Mouse (Mus musculus) frontal cortex, postnatal 10 days (tissue): ENCODE measurements around the gene Hist1h4f.
A peak's percentile ranks its signal among the peaks of the same experiment; 100 is the strongest.
"Not testable (repeated sequence)": the region's sequence is repeated elsewhere in the genome, so short reads cannot be mapped to it uniquely, and the experiment has no call there.

Experiments
- DNase-seq, 2 experiments: peaks; one replicate each; pipeline ENCODE4 v3.0.0; 2022; ENCODE audit warnings: low spot score in 2 of 2, mixed read lengths in 1 of 2

The Hist1h4f gene

DNA sequence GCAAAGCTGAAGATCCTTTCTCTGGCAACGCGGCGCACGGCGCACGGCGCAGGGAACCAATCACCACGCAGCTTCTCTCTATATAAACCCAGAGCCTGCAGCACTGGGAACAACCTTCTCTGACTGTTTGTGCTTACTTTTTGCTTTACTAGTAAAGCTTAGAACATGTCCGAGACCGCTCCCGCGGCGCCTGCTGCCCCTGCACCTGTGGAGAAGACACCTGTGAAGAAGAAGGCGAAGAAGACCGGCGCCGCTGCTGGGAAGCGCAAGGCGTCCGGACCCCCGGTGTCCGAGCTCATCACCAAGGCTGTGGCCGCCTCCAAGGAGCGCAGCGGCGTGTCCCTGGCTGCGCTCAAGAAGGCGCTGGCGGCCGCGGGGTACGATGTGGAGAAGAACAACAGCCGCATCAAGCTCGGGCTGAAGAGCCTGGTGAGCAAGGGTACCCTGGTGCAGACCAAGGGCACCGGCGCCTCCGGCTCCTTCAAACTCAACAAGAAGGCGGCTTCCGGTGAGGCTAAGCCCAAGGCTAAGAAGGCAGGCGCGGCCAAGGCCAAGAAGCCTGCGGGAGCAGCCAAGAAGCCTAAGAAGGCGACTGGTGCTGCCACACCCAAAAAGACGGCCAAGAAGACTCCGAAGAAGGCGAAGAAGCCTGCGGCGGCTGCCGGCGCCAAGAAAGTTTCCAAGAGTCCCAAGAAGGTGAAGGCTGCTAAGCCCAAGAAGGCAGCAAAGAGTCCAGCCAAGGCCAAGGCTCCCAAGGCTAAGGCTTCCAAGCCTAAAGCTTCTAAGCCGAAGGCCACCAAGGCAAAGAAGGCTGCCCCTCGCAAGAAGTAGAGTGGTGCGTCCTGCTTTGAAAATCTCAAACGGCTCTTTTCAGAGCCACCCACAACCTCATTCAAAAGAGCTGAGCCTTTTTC, 3.7 kb upstream of the Hist1h4f start:
- DNase-seq = peak; percentile 62 to 77

GRCm38 (mm10) chr13:23554393-23554792, 2.9 kb upstream of the Hist1h4f start:
- no peak for DNase-seq

- no peak for DNase-seq
These were observed 1.5 kb upstream of the Hist1h4f start, which contains the start of gene Hist1h1d for GRCm38 (mm10) chr13:23552962-23553361. TSS of gene Hist1h1d (plus strand) at chr13:23553262.

GRCm38 (mm10) chr13:23551931-23552914, 775 bp upstream of the Hist1h4f start:
- DNase-seq = no peak

- DNase-seq = no peak
These were observed 695 bp downstream of the Hist1h4f start for GRCm38 (mm10) chr13:23550761-23551145.

GRCm38 (mm10) chr13:23546694-23547093, 4.8 kb downstream of the Hist1h4f start:
- no peak for DNase-seq

- DNase-seq = not testable (repeated sequence)
These were observed 6.7 kb downstream of the Hist1h4f start for GRCm38 (mm10) chr13:23544787-23545120.

DNA sequence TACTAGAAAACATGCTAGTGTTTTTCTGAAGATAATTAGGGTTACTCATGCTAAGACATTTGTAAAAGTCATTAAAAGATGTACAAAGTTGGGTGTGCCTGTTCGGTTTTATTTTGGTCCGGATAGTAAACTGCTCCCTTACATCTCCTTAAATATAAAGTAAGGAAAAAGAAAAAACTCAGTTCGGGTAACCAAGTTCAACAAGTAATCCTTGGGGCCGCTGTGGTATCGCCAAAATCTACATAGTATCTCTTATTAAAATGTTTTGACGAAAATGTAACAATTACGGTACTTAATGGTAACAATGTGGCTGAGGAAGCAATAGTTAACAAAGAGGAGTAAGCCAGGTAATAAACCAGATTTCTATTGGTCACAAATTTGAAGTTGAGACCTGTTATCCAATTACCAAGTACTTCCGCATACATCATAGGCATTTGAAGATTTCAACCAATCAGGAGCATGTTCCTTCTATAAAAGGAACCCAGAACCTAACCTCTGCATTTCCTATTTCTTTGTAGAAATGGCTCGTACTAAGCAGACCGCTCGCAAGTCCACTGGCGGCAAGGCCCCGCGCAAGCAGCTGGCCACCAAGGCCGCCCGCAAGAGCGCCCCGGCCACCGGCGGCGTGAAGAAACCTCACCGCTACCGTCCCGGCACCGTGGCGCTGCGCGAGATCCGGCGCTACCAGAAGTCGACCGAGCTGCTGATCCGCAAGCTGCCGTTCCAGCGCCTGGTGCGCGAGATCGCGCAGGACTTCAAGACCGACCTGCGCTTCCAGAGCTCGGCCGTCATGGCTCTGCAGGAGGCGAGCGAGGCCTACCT, 7.3 kb downstream of the Hist1h4f start, which contains the start of gene Hist1h3f:
Gene Hist1h3f (plus strand): TSS at position 88 of the 822 bp plus-strand sequence.
- peak; percentile 57 to 66 for DNase-seq

GRCm38 (mm10) chr13:23542999-23543607, 8.3 kb downstream of the Hist1h4f start, which contains the start of gene Hist1h2bh:
TSS of gene Hist1h2bh (minus strand) at chr13:23543392.
- peak; percentile 50 to 63 for DNase-seq

- DNase-seq = not testable (repeated sequence)
These were observed 9.0 kb downstream of the Hist1h4f start for GRCm38 (mm10) chr13:23542225-23542980.

DNA sequence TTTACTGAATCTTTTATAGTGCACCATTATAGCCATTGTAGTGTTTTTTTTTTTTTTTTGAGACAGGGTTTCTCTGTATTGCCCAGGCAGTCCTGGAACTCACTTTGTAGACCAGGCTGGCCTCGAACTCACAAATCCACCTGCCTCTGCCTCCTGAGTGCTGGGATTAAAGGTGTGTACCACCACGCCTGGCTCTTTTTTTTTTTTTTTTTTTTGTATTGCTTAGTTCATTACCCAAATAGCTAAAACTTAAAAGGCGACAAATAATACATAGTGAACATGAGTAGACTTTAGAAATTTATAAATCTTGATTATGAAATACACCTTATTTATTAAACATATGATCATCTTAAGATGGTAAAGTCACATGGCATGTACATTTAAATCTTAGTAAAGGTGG, 10.0 kb downstream of the Hist1h4f start:
- no peak for DNase-seq

GRCm38 (mm10) chr13:23539821-23540220, 11.6 kb downstream of the Hist1h4f start:
- not testable (repeated sequence) for DNase-seq

- no peak for DNase-seq
These were observed 13.2 kb downstream of the Hist1h4f start for GRCm38 (mm10) chr13:23538249-23538648.

DNA sequence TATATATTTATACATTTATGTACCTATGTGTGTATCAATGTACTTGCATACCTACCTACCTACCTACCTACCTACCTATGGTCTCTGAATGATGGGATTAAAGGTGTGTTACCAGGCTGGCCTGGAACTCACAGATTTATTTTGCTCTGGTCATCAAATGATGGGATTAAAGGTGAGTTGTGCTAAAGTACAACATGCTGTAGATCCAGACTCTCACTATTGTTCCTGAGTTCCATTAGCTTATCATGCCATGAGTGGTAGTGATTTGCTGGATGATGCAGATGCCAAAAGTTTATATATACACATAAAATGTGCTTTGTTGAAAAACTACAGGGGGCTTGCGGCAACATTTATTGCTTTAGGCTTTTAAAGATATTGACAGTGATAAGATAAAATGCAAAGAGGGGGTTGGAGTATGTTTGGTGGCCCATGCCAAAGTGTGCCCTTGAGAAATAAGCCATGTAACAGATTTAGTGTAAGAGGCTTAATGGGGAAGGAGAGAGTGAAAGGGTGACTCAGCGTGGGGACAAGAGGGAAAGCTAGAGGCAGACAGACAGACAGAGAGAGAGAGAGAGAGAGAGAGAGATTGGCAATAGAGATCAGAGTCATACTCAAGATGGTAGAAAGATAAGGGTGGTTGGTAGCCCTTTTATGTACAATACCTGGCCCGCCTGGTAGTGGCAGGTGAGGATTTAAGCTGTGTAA, 14.3 kb downstream of the Hist1h4f start:
- no peak for DNase-seq

GRCm38 (mm10) chr13:23536076-23536822, 15.2 kb downstream of the Hist1h4f start:
- no peak for DNase-seq

- DNase-seq = peak; percentile 89 to 90
These were observed 16.0 kb downstream of the Hist1h4f start, which contains the start of gene Hist1h3g for GRCm38 (mm10) chr13:23535137-23536075. TSS of gene Hist1h3g (plus strand) at chr13:23535422.

GRCm38 (mm10) chr13:23534368-23535131, 16.9 kb downstream of the Hist1h4f start:
- DNase-seq = no peak
